Mouse (Mus musculus) cerebellum, postnatal 36 days (tissue): Measurements from ENCODE around the gene Tlr5.

Source experiments
- DNase-seq, 2 experiments: peaks; one replicate each; pipeline ENCODE4 v3.0.0; 2021 to 2022; ENCODE audit warnings: mixed read lengths in 2 of 2

The Tlr5 gene

GRCm38 (mm10) chr1:182991002-182991778 is 36.6 kb downstream of the Tlr5 start:
- DNase-seq, result peak; percentile 65 to 66
